Mouse (Mus musculus) gastrocnemius, postnatal 25 days (tissue): Measurements from ENCODE around the gene Tomm20. TPM values are rescaled to one million over a fixed set of nuclear protein-coding genes. Genes with fewer than 3 reads are reported as not detected.
"Not testable (repeated sequence)": the region's sequence is repeated elsewhere in the genome, so short reads cannot be mapped to it uniquely, and the experiment has no call there.

Experiments used
- DNase-seq: peaks from one replicate; pipeline ENCODE4 v3.0.0; 2022
- long read RNA-seq, 2 experiments: library from polyadenylated mRNA; stranded (forward); transcript quantifications; one replicate each; pipeline ENCODE4 v2.0.0; 2021
- total RNA-seq, 2 experiments: library from RNA; stranded (reverse); gene quantifications; 1 replicate in 1 of 2; 2 replicates in 1 of 2; pipeline ENCODE4 v1.2.3; 2021

Gene Tomm20
- 10 to 100 TPM; 84.5 to 86.1 TPM for total RNA-seq
- long read RNA-seq, experiment 1, full-length matches to known transcripts = 536 of 549 reads
- long read RNA-seq, experiment 1, partial matches to known transcripts = 0 of 549 reads
- long read RNA-seq, experiment 1, other reads (novel, unspliced or antisense) = 13 of 549 reads
- long read RNA-seq, experiment 2, full-length matches to known transcripts = 391 of 398 reads
- long read RNA-seq, experiment 2, partial matches to known transcripts = 1 of 398 reads
- long read RNA-seq, experiment 2, other reads (novel, unspliced or antisense) = 6 of 398 reads

DNA sequence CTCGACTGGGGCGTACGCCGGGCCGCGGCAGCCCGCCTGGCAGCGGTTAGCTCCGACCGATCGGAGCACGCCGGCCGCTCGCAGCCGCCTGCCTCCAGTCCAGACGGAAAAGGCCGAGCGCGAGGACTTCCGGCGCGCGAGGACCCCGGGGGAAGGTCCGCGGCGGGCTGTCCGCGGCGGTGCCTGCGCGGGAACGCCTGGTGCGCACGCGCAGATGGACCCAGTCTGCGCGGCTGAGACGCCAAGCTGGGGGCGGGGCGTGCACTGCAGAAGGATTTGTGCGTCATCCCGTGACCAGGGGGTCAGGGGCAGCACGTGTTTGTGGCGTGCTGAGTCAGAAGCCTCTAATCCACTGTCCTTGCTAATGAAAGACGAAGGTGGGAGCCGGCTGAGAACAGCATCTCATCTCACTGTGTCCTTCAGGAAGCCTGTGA is at the start of gene Tomm20:
Tomm20 (minus strand) TSS at position 115 of the 434 bp plus-strand sequence.
- peak; percentile 96 for DNase-seq

DNA sequence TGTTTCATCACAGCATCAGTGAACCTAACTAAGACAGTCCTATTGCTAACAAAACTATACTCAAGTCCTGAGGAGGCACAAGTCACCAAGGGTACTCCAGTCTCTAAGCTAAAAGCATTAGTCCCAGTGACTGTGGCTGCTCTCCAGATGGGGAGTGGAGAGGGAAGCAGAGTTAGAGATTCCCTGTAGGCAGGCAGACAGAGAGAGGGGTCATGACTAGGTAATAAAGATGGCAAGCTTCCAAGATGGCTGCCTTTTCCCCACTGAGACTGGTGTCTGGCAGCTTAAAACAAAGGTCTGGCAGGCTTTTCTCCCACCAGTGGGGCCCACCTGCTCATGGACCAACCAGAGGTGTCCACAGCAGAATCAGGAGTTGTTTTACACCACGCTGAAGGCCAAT is 48.9 kb upstream of the Tomm20 start:
- no peak for DNase-seq

DNA sequence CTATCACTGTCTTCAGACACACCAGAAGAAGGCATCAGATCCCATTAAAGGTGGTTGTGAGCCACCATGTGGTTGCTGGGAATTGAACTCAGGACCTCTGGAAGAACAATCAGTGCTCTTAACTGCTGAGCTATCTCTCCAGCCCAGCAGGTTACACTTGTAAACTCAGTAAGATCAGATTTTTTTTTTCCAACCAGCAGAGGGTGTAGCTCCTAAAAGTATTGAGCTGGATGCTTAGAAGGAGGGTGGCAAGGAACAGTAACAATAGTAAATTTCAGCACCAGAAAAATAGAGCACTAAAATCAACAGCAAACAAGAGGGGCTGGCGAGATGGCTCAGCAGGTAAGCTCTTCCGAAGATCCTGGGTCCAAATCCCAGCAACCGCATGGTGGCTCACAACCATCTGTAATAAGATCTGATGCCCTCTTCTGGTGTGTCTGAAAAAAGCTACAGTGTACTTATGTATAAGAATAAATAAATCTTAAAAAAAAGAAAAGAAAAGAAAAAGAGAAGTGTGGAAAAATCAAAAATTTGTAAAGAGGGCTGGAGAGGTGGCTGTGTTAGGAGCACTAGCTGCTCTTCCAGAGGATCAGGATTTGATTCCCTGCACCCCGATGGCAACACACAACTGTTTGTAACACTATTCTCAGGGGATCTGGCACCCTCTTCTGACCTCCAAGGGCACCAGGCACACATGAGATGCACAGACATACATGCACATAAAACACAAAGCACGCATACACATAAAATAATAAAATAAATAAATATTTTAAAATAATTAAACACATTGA is 43.9 kb upstream of the Tomm20 start:
- no peak for DNase-seq

DNA sequence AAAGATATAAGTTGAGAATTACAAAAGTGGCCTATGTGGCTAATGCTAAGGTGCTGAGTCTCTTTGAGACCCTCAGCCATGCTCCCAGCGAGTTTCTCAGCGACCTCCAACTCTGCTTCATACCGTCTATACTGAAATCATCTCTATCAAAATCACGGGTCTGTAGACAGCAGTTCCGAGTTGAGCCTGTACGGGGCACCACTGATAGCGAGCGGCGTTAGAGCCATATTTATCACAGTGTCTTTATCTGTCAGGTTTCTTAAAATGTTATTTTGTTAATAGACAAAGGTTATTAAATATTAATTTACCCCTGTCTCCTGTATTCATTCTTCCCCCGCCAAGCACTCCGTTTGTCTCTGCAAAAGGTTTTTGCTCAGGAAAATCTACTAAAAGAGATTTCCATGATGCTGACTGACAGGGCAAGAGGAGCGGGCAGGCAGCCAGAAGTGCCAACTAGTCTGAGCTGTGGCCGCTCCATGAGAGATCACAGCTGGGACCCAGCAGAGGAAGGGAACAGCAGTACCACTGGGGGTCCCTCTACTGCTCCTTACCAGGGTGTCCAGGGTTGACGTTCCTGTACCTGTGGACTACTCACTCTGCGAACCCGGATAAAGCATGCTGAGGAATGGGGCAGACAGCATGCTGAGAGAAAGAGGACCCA is 42.8 kb upstream of the Tomm20 start:
- no peak for DNase-seq

DNA sequence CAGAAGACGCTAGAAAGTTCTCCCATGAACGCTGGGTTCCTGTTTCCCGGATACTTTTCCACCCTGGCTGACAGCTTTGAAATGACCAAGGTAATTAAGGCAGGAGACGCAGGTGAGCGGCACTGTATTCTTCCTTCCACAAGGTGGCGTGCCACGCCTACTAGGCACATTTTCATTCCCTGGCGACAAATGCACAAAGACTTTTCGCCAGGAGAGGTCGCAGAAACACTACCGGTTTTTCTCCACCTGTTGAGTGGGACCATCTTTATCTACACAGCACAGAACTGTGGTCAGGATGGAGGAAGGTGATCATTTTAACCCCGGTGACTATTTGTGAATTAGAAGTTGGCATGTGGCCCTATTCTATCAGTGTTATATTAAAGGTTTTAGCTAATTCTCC is 40.9 kb upstream of the Tomm20 start:
- DNase-seq = peak; percentile 44

DNA sequence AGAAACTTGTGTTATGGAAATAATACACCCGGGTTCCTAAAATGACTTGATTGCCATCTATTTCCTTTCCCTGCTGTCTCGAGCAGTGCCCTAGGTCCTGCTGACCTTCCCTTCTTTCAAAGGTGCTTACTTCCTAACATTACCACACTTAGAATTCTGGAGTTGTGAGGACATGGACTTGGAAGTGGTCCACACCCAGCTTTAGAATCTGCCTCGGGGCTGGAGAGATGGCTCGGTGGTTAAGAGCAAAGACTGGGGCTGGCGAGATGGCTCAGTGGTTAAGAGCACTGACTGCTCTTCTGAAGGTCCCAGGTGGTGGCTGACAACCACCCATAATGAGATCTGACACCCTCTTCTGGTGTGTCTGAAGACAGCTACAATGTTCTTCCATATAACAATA is 34.4 kb upstream of the Tomm20 start:
- DNase-seq = no peak

DNA sequence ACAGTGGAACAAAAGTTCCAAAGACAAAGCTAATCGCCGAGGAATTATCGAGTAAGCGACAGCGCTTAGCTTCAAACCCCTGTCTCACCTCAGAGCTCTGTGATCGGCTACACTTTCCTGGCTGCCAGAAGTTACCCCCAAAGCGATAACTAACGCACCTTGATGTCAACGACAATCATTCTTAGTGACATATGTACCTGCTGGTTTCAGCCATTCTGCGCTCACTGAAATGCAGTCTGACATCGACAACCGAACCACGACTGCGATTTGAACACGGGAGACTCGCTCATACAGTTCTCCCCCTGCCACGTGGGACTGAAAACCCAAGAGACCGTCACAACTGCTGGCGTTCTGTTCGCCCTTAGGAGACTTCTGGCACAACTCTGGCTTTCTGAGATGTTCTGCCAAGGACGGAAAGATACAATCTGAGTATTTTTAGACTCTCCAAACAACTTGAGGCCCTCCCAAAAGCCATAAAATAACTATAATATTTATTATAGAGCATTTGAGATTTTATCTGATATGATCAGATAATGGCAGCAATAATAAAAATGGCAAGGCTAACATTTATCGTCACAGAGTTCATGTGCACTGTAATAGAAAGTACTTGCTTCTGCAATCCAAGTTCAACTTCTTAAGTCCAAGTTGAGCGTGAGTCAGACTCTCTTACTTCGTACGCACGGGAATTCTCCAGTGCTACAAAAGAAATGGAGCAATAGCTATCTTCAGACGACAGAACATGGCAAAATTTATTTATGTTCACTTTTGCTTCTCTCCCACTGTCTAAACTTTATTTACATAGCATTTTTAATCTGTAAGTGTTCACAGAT is 33.7 kb upstream of the Tomm20 start:
- DNase-seq = peak; percentile 21

DNA sequence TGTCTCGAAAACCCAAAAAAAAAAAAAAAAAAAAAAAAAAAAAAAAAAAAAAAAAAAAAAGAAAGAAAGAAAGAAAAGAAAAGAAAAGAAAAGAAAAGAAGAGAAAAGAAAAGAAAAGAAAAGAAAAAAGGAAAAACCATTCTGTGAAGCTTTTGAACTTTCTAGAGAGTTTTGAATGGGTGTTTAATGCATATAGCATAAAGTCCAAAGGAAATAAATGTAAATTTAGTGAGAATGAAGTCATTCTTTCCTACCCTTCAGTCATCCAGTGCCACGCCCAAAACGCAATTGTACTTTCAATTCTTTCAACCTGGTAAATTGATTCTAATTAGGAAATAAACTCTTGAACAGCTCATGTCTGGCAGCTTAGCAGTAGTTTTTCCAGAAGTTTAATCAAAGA is 32.9 kb upstream of the Tomm20 start:
- DNase-seq = not testable (repeated sequence)

DNA sequence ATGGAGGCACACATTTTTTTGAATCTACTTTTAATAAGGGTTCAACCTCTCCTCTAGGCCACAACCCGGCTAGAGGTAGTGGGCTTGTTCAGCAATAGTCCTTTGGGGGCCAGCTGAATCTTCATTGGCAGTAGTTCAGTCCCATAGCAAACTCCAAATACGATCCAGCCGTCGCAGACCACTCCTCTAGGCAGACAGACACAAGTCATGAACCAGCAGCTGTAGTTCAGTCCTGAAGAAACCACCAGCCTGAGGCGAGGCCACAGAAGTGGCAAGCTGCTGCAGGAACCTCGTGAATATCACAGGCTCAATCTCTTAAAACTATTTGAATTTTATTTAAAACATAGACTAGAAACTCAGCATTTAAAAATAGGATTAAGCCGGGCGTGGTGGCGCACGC is 32.4 kb upstream of the Tomm20 start:
- no peak for DNase-seq

DNA sequence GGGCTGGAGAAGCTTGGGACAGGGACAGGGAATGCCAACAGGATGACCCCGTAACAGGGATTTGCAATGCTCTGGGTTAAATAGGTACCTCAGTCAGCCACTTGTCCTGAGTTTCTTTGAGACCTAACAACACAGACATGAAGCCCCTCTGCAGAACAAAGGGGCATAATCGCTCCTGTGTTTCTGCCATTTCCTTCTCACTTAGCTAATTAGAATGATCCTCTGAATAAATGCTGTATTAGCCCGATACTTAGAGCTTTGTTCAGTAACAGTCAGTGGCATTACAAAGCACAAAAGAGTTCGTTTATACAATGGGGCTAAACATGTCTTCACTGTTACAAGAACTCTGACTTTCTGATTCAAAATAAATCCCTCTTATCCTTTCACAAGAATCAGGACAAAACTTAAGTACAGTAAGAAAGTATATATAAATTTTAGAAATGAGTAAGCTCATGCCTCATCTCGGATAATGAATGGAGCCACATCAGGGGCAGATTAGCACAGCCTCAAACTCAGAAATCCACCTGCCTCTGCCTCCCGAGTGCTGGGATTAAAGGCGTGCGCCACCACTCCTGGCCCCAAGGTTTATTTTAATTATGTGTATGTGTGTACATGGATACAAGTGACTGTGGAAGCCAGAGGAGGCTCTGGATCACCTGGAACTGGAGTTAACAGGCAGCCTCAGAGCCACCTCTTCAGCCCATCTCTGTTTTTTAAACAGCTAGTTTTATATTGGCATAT is 31.1 kb upstream of the Tomm20 start:
- no peak for DNase-seq

DNA sequence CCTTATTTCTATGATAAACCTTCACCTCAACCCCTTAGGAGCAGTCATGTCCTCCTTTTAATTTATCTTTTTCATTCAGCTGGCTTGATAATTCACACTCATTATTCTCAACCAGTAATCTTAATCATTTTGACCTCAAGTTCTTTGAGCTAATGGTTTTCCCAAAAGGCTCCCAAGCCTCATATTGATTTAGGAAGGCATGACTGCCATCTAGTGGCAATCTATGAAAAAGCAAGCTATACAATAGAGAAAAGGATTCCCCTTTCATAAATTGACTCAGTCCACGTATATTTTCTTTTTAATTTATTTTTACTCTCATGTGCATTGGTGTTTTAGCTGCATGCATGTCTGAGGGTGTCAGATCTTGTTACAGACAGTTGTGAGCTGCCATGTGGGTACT is 30.1 kb upstream of the Tomm20 start:
- no peak for DNase-seq

DNA sequence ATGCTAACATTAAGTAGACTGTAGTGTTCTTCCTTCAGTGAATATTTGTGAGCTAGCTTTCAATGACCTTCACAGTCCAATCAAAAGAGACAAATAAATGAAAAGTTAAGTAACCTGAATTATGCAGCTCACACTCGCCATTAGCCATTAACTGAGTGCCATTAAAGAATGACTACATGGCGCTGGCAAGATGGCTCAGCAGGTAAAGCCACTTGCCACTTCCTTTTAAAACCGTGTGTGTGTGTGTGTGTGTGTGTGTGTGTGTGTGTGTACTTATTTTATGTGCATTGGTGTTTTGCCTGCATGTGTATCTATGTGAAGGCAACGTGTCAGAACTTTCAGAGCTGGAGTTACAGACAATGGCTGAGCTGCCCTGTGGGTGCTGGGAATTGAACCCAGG is 28.9 kb upstream of the Tomm20 start:
- no peak for DNase-seq

DNA sequence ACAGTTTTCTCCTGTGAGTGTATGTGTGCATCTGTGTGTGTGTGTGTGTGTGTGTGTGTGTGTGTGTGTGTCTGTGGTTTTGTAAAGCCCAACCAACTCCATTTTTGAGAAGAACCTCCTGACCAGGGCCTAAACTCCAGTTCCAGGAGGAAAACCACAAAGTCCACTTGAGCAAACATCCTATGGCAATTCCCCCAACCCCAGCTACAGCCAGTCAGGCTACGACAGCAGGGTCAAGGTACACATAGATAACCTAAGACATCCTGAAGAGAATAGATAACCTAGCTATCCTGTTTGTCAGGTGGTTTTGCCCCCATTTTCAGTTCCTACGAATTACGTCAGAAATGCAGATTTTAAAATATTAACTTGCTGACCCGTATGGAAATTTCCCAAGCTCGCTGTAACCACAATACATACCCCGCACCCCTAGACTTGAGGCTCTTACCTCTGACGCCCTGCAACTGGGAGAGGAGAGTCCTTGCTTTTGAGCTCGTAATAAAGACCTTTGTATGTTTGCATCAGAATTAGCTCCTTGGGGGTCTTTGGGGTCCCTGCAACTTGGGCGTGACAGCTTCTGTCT is 28.1 kb upstream of the Tomm20 start:
- no peak for DNase-seq

DNA sequence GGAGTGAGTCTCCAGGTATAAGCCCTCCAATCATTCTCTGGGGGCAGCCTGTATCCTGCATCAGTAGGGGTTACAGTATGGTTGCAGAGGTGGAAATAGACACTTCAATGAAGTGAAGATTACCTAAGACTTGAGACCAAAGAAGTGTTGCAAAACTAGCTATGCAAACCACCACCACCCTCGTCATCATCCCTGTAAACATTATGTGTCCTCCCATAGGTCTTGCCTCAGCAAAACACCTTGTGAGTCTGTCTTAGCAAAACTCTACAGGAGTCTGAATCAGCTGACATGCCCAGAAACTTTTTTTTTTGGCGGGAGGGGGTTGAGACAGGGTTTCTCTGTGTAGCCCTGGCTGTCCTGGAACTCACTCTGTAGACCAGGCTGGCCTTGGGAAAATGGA is 27.0 kb upstream of the Tomm20 start:
- no peak for DNase-seq

DNA sequence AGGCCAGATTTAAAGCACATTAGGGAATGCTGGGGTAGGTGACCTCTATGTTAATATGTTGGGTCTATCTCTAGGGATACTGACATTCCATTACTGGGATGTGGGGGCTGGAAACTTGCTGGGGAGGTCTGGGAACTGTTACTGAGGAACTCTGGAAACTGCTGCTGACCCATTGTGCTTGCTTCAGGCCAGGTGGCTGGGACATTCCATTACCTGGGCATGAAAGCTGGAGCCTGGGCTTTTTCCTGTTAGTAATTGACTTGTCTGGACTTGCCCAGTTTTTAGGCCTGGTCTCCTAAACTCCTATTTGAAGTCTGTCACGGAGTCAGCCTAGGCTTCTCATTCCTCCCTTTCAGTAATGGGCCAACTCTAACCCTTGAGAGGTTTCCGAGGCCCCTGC is 26.5 kb upstream of the Tomm20 start:
- no peak for DNase-seq

DNA sequence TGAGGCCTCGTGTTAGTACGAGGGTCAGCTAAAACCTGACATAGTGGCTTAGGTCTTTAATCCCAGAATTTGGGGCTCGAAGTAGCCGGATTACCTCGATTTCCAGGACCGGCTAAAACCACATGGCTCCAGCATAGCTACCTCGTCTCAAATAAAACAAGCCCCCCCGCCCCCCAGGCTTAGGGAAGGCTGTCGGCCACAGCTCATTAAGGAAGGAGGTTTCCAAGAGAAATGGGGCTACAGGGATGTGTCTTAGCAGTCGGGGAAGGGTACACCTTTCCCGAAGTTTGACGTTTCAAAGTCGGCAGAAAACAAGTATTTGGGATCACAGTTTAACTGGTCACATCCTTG is 25.6 kb upstream of the Tomm20 start:
- no peak for DNase-seq

DNA sequence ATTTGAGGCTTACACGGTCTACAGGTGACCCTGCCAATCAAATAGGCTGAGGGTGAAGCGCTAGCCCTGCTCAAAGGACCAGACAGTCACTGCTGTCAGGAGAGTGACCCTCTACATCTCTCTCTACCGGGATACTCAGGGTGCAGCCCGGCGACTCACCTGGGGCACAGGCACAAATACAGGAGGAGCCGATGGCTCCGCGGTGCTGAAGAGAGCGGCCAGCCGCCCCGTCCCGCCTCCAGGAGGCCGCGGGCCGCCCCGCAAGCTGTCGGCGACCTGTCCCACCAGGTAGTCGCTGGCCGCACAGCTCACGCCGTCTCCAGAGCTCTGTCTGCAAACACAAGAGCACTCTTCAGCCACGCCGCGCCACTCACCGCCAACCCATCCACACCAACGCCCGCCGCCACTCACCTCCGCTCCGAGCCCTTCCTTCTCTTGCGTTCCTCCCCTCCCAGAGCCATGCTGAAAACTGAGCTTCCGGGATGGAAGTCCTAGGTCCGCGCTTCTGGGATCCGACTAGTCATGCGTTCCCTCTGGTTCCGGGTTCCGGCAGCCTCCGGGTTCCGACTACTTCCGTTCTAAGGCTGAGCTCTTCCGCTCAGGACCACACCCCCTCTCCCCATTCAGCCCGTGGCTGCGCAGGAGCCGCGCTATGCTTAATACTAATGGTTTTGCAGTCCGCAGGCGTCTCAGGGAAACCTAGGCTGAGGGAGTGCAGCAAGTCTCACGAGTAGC is 25.1 kb upstream of the Tomm20 start, which contains the start of gene Rbm34:
Rbm34 (minus strand) TSS at position 493 of the 735 bp plus-strand sequence.
- DNase-seq = peak; percentile 89

DNA sequence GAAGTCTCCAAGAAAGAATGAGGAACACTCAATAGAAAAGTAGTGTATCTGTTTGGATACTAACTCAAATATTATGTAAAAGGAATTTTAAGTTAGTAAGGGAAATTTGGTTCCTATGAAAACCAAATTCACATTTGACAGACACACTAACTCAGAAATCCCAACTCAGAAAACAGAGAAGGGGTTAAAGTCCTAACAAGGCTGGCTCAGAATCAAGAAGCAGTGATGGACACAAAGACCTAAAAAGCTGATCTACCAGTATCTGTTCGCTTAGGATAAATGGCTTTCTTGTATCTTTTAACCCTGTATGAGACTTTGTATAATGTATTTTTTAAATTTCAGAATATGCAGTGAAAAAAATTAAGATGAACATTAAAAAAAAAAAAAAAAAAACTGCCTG is 23.9 kb upstream of the Tomm20 start:
- no peak for DNase-seq

DNA sequence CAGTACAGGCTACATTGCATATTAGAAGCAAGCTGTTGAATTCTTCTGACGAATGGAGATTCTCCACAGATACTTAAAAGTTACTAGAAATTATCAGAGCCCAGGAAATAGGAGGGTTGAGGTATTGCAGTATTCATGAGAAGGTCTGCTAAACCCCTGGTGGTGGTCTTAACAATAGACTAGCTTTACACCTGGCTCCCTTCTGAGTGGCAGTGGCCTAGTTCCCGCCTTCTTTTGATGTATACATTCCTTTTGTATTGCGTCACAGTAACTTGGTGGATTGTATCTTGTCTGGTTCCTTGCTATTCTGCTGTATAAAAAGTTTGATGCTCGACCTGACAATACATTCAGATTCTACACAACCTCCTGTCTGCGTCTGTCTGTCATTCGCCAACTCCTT is 22.5 kb upstream of the Tomm20 start:
- no peak for DNase-seq

DNA sequence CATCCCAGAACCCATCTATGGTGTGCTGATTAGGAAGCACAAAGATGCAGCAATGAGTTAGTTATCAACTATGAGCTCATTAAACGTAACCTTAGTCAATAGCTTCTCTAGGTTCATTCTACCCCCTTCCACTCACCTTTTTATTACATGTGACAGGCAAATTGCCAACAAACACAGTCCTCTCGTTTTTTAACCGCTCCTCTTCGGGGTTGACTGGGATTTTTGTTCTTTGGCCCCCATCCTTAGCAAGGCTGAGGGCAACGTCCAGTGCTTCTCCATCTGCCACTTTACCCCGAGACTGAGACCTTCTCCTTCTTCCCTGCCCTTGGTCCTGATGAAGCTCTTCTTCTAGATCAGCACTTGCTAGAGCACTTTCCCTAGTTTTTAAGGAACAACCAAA is 19.6 kb upstream of the Tomm20 start:
- no peak for DNase-seq

DNA sequence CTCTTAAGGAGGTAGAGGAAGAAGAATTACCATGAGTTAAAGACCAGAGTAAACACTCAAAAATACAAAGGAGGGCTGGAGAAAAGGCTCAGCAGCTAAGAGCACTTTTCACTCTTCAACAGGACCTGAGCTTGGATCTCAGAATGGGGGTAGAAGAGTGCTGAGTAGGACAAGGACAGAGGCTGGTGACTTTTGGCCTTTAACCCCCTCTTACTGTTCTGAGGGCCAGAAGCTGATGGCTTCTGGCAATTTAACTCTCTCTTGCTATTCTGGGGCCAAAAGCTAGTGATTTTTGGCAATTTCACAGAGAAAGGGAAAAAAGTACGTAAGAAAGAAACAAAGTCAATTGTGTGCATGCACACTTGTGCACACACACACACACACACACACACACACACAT is 17.2 kb upstream of the Tomm20 start:
- DNase-seq = no peak
